Comparison of ENCODE assay signal across 13 mouse cellular contexts in the genomic region with DNA sequence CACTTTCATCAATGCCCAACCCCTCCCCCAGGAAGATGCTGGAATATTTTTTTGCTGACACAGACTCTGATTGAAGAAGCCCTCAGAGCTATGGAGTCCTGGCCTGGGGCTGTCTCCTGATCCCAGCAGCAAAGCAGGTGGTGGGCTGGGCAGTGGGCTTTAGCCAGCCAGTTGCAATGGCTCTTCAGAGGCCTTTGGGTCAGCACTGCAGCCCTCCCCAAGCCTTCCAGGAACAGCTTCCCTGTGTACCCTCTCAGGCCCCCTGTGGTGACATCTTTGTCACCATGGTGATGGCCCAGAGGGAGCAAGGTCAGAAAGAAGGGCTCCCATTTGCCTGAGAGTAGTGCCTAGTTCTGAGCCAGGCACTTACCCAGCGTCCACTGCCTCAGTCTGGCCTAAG. TPM values are rescaled to one million over a fixed set of nuclear protein-coding genes. Genes with fewer than 3 reads are reported as not detected.
DNase-seq lines count a peak whose midpoint lies in the region; ATAC-seq lines count a peak whose summit lies in the region.
"Had no signal": no experiment of that assay in that cellular context is flagged by ENCODE, and none has a peak within 500 bp of the region (broad histone marks: within the 10 kb centered on the region; RNA-seq: fewer than 3 reads in every experiment).

No protein-coding gene starts in this region.

- no peaks in the 10 kb centered on the region for H3K36me3 ChIP-seq in kidney, embryonic 15.5 days
- no peaks in the 10 kb centered on the region for H3K36me3 ChIP-seq in midbrain, embryonic 11.5 days (ENCODE audit: control insufficient read depth, insufficient read depth, low read length)
- H3K36me3 ChIP-seq: heart, embryonic 12.5 days had no signal

- H3K9ac ChIP-seq in kidney, embryonic 15.5 days, result no peak overlapping the region
- no peak overlapping the region for H3K9ac ChIP-seq in midbrain, embryonic 11.5 days (ENCODE audit: low read length)
- H3K9ac ChIP-seq: heart, embryonic 12.5 days had no signal

- intact Hi-C loops in gastrocnemius, postnatal 14 days (cut with DNase I; ENCODE audit: low total_unique reads), result no loop called here

- no peaks in the 10 kb centered on the region for H3K9me3 ChIP-seq in kidney, embryonic 15.5 days (replicated peaks)
- no peaks in the 10 kb centered on the region for H3K9me3 ChIP-seq in midbrain, embryonic 11.5 days (ENCODE audit: control insufficient read depth, low read length)

- H3K4me1 ChIP-seq in kidney, embryonic 15.5 days, result peaks cover 34% of the 10 kb centered on the region
- H3K4me1 ChIP-seq in midbrain, embryonic 11.5 days (ENCODE audit: control insufficient read depth, insufficient read depth, low read length), result peaks cover 20% of the 10 kb centered on the region

- ATAC-seq in kidney, embryonic 15.5 days (replicated peaks; ENCODE audit: low FRiP score), result no peak
- peak; percentile 59; the same call in 1 of the 2 replicates for ATAC-seq in midbrain, embryonic 11.5 days (ENCODE audit: low FRiP score)
- ATAC-seq: activated CD4-positive, CD25-positive, alpha-beta regulatory T cell, adult 4 months had no signal

- H3K27ac ChIP-seq in kidney, embryonic 15.5 days, result peak overlapping the region; percentile 71
- H3K27ac ChIP-seq in midbrain, embryonic 11.5 days (ENCODE audit: low read depth, low read length), result peak overlapping the region; percentile 67

- no peaks in the 10 kb centered on the region for H3K27me3 ChIP-seq in kidney, embryonic 15.5 days
- no peaks in the 10 kb centered on the region for H3K27me3 ChIP-seq in midbrain, embryonic 11.5 days (ENCODE audit: control insufficient read depth, insufficient read depth, low read length)
- H3K27me3 ChIP-seq: heart, embryonic 12.5 days had no signal

- WGBS in kidney, embryonic 15.5 days, result 12% methylated on average over 1 of the region's 1 CpGs
- WGBS in midbrain, embryonic 11.5 days, result 7% methylated on average over 1 of the region's 1 CpGs

- DNase-seq in kidney, postnatal 4 days, result no peak
- DNase-seq in embryo, embryonic 9.5 days (ENCODE audit: extremely low spot score), result peak; percentile 62
- DNase-seq in midbrain, embryonic 11.5 days (ENCODE audit: low spot score, missing footprints), result peak; percentile 91
- DNase-seq in retina, embryonic 14.5 days (ENCODE audit: low spot score), result peak; percentile 60
- DNase-seq in urinary bladder, postnatal 36 days (ENCODE audit: low spot score in 2 of 2), result no peak
- no peak for DNase-seq in gastrocnemius, postnatal 14 days
- DNase-seq: kidney, adult 2 months had no signal

- no peak overlapping the region for H3K4me2 ChIP-seq in kidney, embryonic 15.5 days
- peak overlapping the region; percentile 6; the same call in 1 of the 2 replicates for H3K4me2 ChIP-seq in midbrain, embryonic 11.5 days
- H3K4me2 ChIP-seq: heart, embryonic 12.5 days had no signal

- H3K4me3 ChIP-seq in kidney, embryonic 15.5 days (replicated peaks), result no peak overlapping the region
- H3K4me3 ChIP-seq in midbrain, embryonic 11.5 days (ENCODE audit: low read depth, low read length), result no peak overlapping the region
- H3K4me3 ChIP-seq: erythroblast, embryonic 14.5 days; heart, embryonic 12.5 days had no signal

RNA-seq across cellular contexts. Expression of gene Wscd2, which starts 37.4 kb away (rescaled TPM):
- polyA plus RNA-seq in kidney, embryonic 15.5 days (2015; fragmentation: Nextera tagmentation; extraction: Ambion mirVana), result 2.8 and 4.5 TPM in 2 replicates
- polyA plus RNA-seq in midbrain, embryonic 11.5 days (2014; fragmentation: Nextera tagmentation; extraction: Ambion mirVana), result 8.0 and 9.1 TPM in 2 replicates
- under 1 TPM; 0.44 to 0.72 TPM for total RNA-seq in gastrocnemius, postnatal 14 days (2021)
- total RNA-seq: hematopoietic stem cell, adult 5-6 weeks; megakaryocyte-erythroid progenitor cell, adult 5-6 weeks had no signal
- polyA plus RNA-seq: erythroblast, embryonic 14.5 days had no signal

Comparison
In these comparisons a context has a peak if more than half of its experiments do, and no peak if none do; other contexts are left out.
1. DNase-seq: peak in embryo, embryonic 9.5 days (single experiment), midbrain, embryonic 11.5 days (single experiment) and retina, embryonic 14.5 days (single experiment); none in kidney, postnatal 4 days (0 of 2), urinary bladder, postnatal 36 days (0 of 2) and gastrocnemius, postnatal 14 days (single experiment).